Mouse (Mus musculus): ENCODE results near the gene C1s1. TPM values are rescaled to one million over a fixed set of nuclear protein-coding genes. Genes with fewer than 3 reads are reported as not detected.
"Not testable (repeated sequence)": the region's sequence is repeated elsewhere in the genome, so short reads cannot be mapped to it uniquely, and the experiment has no call there.

C1s1 gene
- total RNA-seq, 1 experiment from 2014 or later, result not detected

DNA sequence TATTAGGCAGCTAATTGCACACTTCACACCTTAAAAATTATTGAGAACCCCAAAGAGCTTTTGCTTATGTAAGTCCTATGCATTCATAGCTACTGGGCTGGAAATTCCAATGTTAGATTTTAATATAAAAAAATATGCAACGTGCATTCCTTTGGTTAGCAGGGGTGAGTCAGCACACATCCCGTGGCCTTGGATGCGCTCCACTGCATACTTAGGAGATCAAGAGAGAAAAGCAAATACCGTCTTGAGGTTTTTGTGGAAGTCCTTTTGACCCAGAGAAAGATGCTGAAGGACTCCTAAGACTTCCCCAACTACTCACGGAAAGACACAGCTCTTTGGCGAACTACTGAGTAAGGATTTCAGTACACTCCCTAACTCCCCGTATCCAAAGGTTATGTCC, 57.3 kb downstream of the C1s1 start:
- no peak for ATAC-seq (ENCODE audit: extremely low read depth, insufficient number of reproducible peaks, low FRiP score, poor library complexity, severe bottlenecking)

GRCm38 (mm10) chr6:124483831-124484230, 58.3 kb downstream of the C1s1 start:
- ATAC-seq (ENCODE audit: extremely low read depth, insufficient number of reproducible peaks, low FRiP score, poor library complexity, severe bottlenecking), result not testable (repeated sequence)

GRCm38 (mm10) chr6:124481571-124481970, 60.6 kb downstream of the C1s1 start:
- ATAC-seq (ENCODE audit: extremely low read depth, insufficient number of reproducible peaks, low FRiP score, poor library complexity, severe bottlenecking), result peak; percentile 38; the same call in 1 of the 2 replicates

Other genes starting within 250 kb of the C1s1 start
- gene Cd163, start 237.7 kb downstream of the C1s1 start, total RNA-seq (2017), result 0.23 and 0.61 TPM in 2 replicates
- 22.6 and 23.0 TPM in 2 replicates for gene Pex5, start 127.3 kb downstream of the C1s1 start, total RNA-seq (2017)
- gene Clstn3, start 77.6 kb downstream of the C1s1 start, total RNA-seq (2017), result not detected in 2 replicates
- 1.9 and 2.5 TPM in 2 replicates for gene C1rl, start 49.2 kb downstream of the C1s1 start, total RNA-seq (2017)
- 0.49 and 0.58 TPM in 2 replicates for gene C1ra, start 30.0 kb downstream of the C1s1 start, total RNA-seq (2017)
- not detected in 2 replicates for gene C1rb, start 27.9 kb upstream of the C1s1 start, total RNA-seq (2017)
- gene C1s2, start 93.7 kb upstream of the C1s1 start, total RNA-seq (2017), result not detected in 2 replicates
- gene Lpcat3, start 120.7 kb upstream of the C1s1 start, total RNA-seq (2017), result 21.4 and 26.5 TPM in 2 replicates
- 89.3 and 107 TPM in 2 replicates for gene Emg1, start 169.8 kb upstream of the C1s1 start, total RNA-seq (2017)
- gene Phb2, start 170.0 kb upstream of the C1s1 start, total RNA-seq (2017), result 110 and 117 TPM in 2 replicates
- gene Ptpn6, start 196.4 kb upstream of the C1s1 start, total RNA-seq (2017), result 1,943 and 2,202 TPM in 2 replicates
- 161 and 171 TPM in 2 replicates for gene Grcc10, start 199.0 kb upstream of the C1s1 start, total RNA-seq (2017)
- 0.74 TPM in 1 of 2 replicates, not detected in the other for gene Gm45234, start 213.7 kb upstream of the C1s1 start, total RNA-seq (2017)
- 6.5 and 11.6 TPM in 2 replicates for gene Atn1, start 214.2 kb upstream of the C1s1 start, total RNA-seq (2017)
- not detected in 2 replicates for gene Eno2, start 227.3 kb upstream of the C1s1 start, total RNA-seq (2017)
- gene Lrrc23, start 237.4 kb upstream of the C1s1 start, total RNA-seq (2017), result 6.8 and 7.9 TPM in 2 replicates

Data from neutrophil, adult 5-6 weeks (primary cell).